Mouse (Mus musculus): ENCODE measurements at regions not wholly inside any gene's neighbourhood (a gene's known extent, or its start where the extent isn't known, plus 50 kb on each side); places are given as distances from the start of the nearest gene placed in this dataset.

DNA sequence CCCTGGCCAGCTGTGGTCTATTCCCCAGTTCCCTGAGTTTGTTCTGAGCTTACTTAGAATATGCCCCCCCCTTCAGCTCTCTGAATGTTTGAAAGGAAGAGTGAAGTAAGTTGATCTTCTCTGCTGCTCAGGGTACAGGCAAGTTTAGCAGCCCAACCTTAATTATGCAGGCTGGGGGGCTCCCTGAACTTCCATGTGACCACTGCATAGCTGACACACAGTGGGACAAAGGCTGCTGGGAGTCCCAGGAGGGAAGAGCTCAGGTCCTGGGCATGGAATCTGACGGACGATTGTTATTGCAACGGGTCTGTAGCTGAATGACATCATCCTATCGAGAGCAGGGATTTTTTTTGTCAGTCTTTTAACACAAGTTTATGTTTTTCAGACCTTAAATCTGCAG is 148.8 kb downstream of the Ttc32 start:
- no peak for DNase-seq

DNA sequence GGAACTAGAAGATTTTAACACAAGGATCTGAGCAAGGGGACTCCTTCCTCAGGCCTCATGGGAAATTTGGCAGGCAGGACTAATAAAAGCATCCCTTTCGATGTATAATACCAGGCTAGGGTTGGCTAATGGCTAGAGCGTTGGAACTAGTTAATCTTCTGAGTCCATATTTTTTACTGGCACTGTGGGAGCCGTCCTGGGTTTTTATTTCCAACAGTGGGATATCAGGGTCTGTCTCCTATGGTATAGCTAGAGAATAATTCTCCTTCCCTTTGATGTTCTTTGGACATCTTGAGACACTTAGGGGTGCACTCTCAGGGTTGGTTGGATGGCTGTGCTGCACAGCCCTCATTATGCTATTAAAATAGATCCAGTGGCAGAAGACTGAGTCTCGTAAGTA is 150.9 kb downstream of the Ttc32 start:
- no peak for DNase-seq

DNA sequence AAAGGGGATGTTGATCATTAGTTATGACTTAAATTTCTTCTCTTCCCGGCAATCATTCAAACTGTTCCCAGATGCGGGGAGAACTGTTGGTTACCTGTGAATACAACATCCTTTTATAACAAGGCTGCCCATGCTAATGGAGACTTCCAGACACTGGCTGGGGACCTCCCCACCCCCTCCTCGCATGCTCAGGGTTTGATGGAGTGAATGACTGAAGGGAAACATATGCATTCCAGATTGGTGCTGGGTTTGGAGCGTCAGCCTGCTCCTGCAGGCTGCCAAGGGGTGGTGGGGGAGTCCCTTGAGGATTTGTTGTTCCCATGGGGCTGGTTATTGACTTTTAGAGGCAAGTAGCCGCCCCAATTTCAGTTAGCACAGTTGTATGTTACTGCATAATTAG is 161.9 kb downstream of the Ttc32 start:
- DNase-seq: no peak

DNA sequence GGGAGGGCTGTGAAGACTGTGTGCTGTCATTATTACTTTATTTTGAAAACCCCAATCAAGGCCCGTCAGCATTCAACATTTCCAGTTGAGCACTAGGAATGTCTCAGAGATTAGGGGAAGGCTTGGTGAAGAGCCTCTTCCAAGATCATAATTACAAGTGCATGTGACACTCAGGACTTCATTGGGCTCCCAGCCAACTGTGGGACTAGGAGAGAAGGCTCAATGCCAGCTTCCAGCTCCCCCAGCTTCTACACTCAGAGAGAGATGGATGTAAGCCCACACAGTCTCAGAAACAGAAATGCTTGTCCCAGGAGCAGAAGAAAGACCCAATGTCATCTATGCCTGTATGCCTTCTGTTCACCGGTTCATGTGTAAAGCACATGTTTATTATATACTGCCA is 169.5 kb downstream of the Ttc32 start:
- no peak for DNase-seq

DNA sequence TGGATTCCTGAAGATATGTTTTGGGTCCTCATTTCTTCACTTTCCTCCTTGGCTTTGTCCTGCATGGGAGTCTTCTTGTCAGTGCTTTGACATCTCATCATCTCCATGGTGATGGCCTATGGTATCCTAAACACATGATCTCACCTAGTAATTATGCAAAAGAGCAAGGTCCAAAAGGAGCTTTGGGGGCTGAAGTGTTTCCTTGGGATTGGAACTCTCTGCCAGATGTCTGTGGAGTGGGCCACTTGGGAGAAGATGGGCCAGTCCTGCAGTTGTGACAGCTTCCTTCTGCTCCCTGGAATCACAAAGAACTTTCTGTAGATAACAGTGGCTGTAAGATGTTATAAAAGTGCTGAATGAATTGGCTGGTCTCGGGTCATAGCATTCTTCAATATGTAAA is 182.4 kb downstream of the Ttc32 start:
- DNase-seq: no peak

DNA sequence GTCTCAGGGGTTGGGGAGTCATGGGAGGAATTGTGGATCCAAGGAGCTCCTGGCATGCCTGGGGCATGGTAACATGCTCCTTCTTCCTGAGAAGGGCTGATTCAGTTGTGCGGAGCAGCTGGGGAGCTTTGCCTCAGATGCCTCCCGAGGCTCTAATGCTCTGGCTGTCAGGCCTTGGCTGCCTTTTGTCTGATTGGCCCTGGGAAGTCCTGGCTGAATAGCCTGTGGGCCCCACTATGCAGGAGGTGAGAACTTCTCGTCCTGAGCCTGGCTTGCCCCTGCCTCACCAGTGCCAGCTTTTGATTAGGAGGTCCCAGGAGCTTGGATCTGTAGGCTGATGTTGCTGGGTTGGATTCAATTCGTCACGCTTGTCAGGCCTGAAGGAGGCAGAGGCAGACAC is 195.2 kb downstream of the Ttc32 start:
- no peak for DNase-seq

DNA sequence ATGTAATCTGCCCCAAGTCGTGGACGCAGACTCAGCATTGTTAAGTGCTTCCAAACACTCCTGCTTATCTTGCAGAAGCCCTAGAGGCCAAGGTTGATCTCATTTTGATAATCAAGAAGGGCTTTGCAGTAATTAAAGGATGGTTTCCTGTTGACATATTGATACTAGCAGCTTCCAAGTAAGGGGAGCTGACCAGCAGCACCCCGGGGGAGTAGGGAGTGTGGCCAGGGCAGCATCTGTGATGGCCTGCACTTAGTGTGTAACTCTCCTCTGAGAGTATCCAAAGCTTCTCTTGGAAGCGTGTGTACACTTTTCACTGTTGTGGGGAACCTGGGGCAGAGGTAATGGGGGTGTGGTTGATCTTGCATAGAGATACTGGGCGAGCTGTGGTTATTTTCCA is 198.1 kb downstream of the Ttc32 start:
- DNase-seq: no peak

DNA sequence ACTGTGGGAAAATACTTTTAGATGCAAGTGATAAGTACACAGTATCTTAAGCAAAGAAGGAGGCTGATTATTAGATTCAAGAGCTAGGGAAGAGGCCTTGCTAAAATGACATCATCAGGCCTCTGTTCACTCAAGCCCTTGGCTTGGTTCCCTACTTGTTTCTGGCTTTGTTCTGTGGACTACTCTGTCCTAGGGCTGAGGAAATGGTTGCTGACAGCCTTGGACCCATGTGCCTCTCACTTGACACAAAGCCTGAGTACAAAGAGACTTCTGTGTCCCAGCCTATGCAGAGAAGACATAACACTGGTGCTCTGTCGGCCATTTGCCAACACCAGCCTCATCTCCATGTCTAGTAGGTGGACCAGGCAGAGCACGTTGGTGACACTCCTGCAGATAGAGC is 198.7 kb downstream of the Ttc32 start:
- no peak for DNase-seq

DNA sequence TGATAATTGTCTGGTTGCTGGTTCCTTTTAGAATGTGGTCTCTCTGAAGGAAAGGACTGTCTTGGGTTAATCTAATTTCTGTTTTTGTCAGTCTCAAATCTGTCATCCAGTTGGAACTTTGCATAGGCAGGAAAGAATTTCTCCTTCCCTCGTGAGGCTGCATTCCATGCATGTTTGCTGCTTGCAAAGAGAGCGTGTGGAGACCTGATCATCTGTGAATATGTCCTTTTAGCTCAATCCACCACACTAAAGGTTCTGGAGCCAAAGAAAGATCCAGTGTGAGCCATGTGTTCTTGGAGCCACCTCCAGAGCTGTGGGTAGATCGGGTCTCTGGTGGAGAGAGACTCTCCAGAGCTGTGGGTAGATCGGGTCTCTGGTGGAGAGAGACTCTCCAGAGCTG is 200.2 kb downstream of the Ttc32 start:
- DNase-seq: no peak

DNA sequence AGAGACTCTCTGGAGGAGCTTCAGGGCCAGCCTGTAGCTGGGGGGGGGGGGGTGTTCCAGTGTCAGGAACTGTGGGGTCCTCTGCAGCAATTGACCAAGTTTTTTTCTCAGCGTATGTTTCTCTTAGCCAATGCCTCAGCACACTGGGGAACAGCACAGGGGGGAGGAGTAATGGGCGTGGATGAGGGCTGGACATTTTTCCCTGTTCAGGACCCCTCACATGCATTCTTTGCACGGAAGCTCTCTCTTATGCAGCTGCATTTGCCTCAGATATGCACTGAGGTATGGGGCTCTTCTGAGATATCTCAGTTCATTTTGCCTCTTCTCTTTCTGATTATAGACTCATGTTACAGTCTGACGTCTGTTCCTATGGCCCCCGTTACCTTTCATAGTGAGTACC is 200.8 kb downstream of the Ttc32 start:
- DNase-seq: no peak

DNA sequence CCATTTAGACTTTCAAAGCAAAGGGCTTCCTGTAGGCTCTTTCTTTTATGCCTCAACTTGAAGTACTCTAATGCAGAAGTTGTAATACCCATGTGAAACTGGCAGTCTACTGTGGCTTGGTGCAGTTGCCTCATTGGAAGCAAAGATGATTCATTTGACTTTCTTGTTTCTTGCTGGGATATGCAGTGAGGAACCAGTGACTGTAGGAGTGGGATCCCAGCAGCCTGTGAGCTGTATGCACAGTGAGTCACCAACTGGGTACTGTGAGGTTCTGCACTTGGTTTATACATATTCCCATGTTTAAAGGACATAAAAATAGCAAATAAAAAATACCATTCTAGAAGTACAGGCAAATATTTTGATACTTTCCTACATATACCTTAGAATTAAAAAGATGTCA is 202.6 kb downstream of the Ttc32 start:
- no peak for DNase-seq

DNA sequence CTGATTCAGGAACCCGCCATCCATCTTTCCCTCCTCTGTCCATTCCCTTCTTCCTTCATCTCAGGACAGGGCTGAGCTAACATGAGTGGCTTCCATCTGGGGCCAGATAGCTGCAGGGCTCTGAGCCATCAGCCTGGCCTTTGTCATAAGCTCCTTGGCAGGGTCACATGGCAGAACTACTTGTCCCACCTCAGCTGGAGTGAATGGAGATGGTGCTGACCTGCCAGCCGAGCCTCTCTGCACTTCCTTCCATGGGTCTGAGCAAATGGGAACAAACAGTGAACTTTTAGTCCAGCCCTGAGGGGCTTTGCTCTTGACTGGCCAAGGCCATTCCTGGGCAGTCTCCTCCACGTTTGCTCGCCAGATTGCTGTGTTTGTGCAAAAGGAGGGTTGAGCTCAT is 206.1 kb downstream of the Ttc32 start:
- DNase-seq: no peak

DNA sequence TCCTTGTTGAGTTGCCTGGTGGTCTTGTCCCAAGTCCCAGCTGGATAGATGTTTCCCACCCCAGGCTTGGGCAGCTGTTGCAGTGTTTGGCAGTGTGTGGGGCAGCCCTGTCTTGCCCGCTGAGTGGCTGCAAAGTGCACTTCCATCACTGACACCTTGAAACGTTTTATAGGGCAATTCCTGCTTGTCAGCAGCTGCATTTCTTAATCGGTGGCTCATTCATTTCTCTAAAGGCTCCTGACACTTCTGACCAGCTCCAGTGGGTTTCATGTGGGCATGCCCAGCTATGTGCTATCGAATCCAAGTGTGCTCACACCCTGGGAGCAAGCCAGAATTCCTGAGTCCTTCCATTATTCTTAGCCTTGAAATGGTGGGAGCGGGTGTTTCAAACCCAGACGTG is 207.7 kb downstream of the Ttc32 start:
- DNase-seq: no peak

DNA sequence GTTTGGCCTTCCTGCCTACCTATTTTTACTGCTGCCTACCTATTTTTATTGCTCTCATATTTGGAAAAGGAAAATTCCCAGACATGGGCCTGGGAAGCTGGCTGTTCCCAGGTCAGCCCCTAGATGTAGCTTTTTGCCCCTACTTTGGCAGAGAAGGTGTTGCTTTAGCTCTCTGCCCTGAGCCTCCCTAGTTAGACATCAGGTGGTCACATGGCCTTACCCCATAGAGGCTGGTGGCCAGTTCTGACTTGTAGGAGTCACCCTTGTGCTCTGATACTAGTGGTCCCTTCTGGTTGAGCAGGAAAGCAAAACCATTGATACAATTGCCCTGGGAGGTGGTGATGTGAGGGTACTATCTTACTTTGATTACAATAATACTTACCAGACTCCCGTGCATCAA is 208.2 kb downstream of the Ttc32 start:
- no peak for DNase-seq

DNA sequence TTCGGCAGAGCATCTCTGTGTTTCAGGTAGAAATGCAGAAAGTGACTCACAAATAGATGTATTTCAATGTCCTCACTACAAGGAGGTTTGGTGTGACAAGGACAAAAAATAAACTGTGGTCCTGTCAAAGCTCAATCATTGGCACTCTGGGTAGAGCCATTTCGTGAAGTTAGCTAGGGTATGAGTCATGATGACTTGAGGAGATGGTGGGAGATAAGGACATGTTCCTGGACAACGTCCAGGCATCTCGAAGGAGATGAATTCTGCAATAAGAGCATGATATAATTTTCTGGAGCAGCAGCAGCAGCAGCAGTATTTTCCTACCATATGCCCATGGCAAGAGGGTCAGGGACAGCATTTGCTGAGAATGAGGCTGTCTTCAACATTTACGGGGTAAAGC is 217.7 kb downstream of the Ttc32 start:
- no peak for DNase-seq

DNA sequence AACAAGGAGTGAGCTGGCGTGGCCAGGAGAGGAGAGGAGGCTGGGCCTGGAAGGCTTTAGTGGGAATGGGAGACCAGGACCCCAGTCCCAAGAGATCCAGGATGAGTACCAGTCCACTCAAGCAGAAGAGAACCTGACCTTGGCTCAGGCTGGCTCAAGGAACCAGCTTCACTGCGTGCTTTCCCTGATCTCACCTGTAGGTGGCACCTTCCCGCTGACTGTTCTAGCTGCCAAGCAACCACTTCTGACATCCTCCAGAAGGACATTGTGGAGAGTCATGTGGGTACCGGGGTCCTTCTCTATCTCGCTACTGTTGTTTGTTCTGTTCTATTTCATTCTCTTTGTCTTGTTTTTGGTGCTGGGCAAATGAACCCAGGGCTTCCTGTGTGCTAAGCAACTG is 222.0 kb downstream of the Ttc32 start:
- DNase-seq: peak; percentile 59

DNA sequence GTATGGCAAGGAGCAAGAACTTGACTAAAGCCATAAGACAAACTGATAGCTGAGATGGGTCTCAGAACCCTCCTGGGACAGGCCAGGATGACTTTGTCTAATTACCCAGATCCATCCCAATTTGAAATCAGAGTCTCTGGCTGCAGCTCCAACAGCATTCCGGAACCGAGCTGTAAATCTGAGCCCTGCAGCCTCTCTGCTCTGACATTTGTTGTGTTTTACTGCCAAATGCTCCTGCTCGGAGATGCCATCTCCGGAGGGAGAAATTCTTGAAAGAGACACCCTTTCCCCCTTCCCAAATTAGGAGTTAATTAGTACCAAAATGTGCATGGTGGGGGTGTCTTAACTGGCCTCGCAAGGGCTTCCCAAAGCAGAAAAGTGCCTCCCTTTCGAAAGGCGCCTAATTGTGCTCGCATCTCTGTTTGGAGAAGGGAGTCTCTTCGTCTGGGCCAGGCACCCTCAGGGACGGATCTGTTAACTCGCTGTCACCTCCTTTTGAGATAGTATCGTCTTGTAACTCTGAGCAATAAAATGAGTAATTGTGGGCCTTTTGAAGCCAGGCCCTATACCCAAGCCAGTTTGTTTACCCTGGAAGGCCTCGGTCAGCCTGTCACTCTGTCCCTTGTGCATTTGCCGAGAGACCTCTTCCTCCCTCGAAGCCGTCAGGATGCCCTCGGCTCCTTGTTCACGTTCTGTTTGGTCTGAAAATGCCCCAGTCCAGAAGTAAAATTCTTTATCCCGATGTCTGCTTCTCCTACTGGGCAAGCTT is 223.7 kb downstream of the Ttc32 start:
- DNase-seq: no peak

DNA sequence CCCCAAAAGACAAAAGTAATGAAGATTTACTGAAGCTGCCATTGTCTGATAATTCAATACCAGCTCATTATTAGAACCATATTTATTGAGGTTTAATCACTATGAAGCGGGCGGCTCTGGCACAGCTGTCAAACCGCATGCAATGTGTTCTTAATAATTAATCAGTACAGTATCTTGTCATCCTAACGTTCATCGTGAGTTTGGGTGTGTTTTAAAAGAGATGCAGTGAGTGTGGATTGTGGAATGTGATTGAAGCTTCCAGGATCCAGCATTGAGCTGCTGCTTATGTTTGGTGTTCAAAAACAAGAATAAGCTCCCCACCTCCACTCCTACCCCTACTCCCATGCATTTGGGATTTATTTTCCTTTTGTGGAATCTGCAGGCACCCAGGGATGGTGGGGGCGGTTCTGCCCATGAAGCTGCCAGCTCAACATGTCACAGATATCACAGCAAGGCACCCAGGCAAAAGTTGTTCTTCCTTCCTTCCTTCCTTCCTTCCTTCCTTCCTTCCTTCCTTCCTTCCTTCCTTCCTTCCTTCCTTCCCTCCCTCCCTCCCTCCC is 224.6 kb downstream of the Ttc32 start:
- no peak for DNase-seq

DNA sequence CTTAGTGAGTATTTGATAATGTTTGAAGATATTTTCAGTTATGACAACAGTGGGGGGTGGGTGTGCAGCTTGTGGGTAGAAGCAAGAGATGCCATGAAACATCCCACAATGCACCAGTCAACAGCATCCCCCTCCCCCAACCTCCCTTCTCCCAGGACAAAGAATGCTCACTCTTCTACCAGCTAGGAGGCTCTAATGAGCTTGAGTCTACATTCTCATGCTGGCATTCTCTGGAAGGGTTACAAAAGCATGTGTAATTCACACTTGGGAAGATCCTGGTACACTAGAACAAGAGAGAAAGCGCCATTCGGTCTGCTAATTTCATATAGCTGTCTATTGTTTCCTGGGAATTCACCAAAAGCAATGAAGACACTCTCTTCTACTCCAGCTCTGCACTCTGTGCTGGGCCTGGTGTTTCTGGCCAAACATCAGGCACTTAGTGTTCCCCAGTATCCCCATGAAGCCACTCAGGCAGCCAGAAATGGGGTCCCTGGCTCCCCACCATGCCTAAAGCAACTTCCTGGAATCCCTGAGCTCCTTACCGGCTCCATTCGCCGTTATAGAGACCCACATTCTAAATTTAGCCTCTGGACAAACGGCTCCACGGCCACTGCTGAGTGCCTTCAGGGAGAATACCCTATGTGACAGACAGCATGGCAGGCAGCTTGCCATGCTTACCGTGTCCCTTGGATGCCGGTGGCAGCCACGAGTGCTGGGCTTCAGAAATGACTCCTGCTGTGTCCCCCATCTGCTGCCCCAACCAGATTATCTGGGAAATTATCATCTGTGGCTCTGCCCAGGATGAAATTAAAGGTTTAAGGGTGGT is 226.1 kb downstream of the Ttc32 start:
- no peak for DNase-seq

DNA sequence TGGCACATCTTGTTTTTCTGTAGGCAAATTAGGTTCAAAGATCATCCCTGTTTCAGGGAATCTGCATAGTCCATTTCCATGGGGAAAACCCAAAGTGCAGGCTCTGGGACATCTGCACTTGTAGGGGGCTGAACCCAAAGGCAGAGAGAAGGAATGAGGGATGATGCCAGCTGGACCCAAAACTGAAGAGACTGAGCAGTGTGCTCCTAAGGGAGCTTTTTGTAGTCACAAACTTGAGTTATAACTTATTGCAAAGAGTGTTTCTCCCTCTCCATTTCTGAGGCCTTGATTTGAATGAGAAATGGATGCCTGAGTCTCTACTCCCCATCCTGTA is 226.7 kb downstream of the Ttc32 start:
- no peak for DNase-seq

DNA sequence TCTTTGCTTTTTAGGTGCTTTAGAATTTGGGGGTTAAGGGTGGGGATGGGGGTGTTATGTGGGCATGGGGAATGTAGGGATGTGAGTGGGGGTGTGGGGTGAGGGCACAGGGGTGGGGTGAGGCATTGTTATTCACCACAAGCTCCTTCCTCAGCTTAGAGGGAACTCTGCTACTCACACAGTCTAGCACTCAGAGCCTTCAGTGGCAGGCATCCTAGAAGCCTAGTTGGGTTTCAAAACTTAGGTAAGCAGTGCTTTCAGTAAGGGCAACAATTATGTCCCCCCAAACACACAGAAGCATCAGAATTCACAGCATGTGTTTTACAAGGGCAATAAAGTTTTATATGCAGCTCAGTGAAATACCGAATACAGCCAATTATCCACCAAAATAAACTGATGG is 228.4 kb downstream of the Ttc32 start:
- DNase-seq: no peak

DNA sequence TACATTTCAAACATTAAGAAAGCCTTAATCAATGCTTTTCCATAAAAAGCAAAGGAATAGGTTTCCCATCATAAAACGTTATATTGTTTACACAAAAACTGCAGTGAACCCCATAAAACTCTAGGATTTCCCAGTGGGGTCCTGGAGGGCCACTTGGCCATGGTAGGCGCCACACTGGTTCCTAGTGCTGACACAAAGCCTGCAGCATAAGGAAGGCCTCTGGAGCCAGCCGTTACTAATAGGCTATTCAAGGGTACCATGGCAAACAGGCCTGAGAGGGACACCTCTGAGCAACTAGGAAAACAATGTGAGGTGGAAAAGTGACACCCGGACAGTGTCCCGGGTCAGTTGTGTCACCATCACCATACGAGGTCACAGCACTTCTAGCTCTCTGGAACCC is 231.9 kb downstream of the Ttc32 start:
- DNase-seq: no peak

DNA sequence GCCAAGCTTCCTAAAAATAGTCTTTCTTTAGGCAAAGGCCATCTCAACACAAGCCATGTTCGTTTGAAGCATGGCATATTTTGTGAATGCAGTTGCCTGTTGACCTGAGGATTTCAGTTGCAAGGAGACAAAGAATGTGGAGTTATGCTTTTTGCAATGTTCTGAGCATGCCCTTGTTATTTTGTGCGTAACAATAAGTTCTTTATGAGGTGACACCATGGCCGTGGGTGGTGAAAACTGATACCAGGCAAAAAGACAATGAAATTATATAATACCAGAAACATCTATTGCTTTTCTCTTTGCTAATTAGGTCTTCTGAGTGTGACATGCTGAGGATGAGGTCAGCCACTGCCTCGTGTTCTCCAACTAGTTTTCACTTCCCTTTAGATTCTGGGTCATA is 236.4 kb downstream of the Ttc32 start:
- DNase-seq: no peak

DNA sequence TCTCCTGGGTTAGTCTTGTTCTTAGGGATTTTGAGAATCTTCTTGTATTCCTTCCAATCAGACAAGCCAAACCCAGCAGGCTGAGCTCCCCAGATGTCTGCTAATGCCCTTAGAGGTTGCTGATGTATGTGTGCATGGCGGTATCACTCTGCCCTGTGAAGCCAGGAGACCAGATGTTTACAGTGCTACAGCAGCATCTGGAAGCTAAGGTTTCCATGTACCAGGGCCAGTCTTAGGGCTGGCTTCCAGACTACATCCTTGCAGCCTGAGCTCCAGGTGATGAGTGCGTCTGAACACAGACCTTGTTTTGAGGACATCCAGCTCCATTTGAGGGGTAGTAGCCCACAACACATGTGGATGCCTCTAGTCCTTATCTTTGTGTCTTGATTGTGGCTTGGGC is 241.7 kb downstream of the Ttc32 start:
- no peak for DNase-seq

DNA sequence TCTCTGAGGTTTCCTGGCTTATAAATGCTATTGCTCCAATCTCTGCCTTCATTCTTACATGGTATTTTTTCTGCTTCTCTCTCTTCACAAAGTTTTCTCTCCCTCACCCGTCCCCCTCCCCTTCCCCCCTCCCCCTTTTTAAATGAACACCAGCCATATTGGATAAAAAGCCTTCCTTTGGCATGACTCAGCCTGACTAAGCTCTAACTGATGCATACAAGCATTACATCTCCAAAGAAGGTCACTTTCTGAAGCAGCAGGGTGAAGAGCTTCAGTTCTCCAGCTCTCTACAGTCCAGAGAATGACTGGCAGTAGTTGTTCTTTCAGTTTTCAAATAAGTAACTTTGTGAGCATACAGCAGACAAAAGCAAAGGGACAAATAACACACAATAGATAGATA is 244.4 kb downstream of the Ttc32 start:
- no peak for DNase-seq
